Mouse (Mus musculus): ENCODE measurements at regions not wholly inside any gene's neighbourhood (a gene's known extent, or its start where the extent isn't known, plus 50 kb on each side); places are given as distances from the start of the nearest gene placed in this dataset.

GRCm38 (mm10) chr3:17772886-17773285 lies 175.3 kb upstream of the Cypt12 start:
- in situ Hi-C loops (cut with MboI, MseI): no loop called here

- in situ Hi-C loops (cut with MboI, MseI): no loop called here
Observed at GRCm38 (mm10) chr3:17779152-17779551, 169.1 kb upstream of the Cypt12 start.

- in situ Hi-C loops (cut with MboI, MseI): no loop called here
Observed at GRCm38 (mm10) chr3:17784076-17784475, 164.1 kb upstream of the Cypt12 start.

GRCm38 (mm10) chr3:17784587-17784986 lies 163.6 kb upstream of the Cypt12 start:
- in situ Hi-C loops (cut with MboI, MseI): no loop called here

- in situ Hi-C loops (cut with MboI, MseI): no loop called here
Observed at GRCm38 (mm10) chr3:17785106-17786022, 162.8 kb upstream of the Cypt12 start.

- in situ Hi-C loops (cut with MboI, MseI): no loop called here
Observed at GRCm38 (mm10) chr3:17786023-17786720, 162.0 kb upstream of the Cypt12 start.

- in situ Hi-C loops (cut with MboI, MseI): no loop called here
Observed at GRCm38 (mm10) chr3:17786721-17787442, 161.3 kb upstream of the Cypt12 start.

- in situ Hi-C loops (cut with MboI, MseI): no loop called here
Observed at GRCm38 (mm10) chr3:17787443-17788333, 160.5 kb upstream of the Cypt12 start.

- in situ Hi-C loops (cut with MboI, MseI): no loop called here
Observed at GRCm38 (mm10) chr3:17788334-17788720, 159.9 kb upstream of the Cypt12 start.

- in situ Hi-C loops (cut with MboI, MseI): no loop called here
Observed at GRCm38 (mm10) chr3:17788778-17789299, 159.4 kb upstream of the Cypt12 start.

- in situ Hi-C loops (cut with MboI, MseI): no loop called here
Observed at GRCm38 (mm10) chr3:17789454-17790196, 158.6 kb upstream of the Cypt12 start.

GRCm38 (mm10) chr3:17790331-17790730 lies 157.9 kb upstream of the Cypt12 start:
- in situ Hi-C loops (cut with MboI, MseI): no loop called here

- in situ Hi-C loops (cut with MboI, MseI): no loop called here
Observed at GRCm38 (mm10) chr3:17790816-17791215, 157.4 kb upstream of the Cypt12 start.

GRCm38 (mm10) chr3:17791381-17792320 lies 156.6 kb upstream of the Cypt12 start:
- in situ Hi-C loops (cut with MboI, MseI): no loop called here

- in situ Hi-C loops (cut with MboI, MseI): no loop called here
Observed at GRCm38 (mm10) chr3:17792537-17793039, 155.6 kb upstream of the Cypt12 start.

GRCm38 (mm10) chr3:17793646-17794250 lies 154.5 kb upstream of the Cypt12 start:
- in situ Hi-C loops (cut with MboI, MseI): no loop called here

- in situ Hi-C loops (cut with MboI, MseI): no loop called here
Observed at GRCm38 (mm10) chr3:17794251-17795061, 153.8 kb upstream of the Cypt12 start.
